Mouse (Mus musculus): Measurements from ENCODE around the gene Ociad1. TPM values are rescaled to one million over a fixed set of nuclear protein-coding genes. Genes with fewer than 3 reads are reported as not detected.
"Not testable (repeated sequence)": the region's sequence is repeated elsewhere in the genome, so short reads cannot be mapped to it uniquely, and the experiment has no call there.

Gene Ociad1
- polyA plus RNA-seq, 1 experiment from 2014 or later = 138 TPM

DNA sequence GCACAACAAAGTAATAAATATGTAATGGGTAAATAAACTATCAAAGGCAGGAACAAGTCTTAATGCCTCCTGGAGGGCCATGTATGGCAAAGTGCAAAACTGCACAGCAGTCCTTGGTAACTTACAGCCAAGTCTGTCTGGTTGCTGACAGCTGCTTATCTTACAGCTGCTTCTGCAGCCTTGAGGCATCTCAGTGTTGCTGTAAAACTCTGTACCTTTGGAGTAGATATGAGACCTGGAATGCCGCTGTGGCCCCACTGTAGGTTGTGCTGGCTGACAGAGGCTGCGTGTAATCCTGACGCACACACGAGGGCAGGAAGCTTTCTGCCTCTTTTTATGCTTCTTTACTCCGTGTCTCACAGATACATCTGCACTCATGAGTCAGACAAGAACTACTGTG, 18.9 kb downstream of the Ociad1 start:
- no peaks in the 10 kb centered on the region for H3K9me3 ChIP-seq (ENCODE audit: control insufficient read depth, low read depth, low read length)
- WGBS = 93% methylated on average over 5 of the region's 5 CpGs
- peaks cover 67% of the 10 kb centered on the region for H3K36me3 ChIP-seq (ENCODE audit: control insufficient read depth, insufficient read depth, low read length)
- H3K27ac ChIP-seq (ENCODE audit: low read length) = no peak overlapping the region
- no peak overlapping the region for H3K9ac ChIP-seq (replicated peaks; ENCODE audit: low read depth, low read length)
- H3K4me1 ChIP-seq (ENCODE audit: control insufficient read depth, insufficient read depth, low read length) = no peaks in the 10 kb centered on the region
- H3K27me3 ChIP-seq (ENCODE audit: control insufficient read depth, insufficient read depth, low read length) = no peaks in the 10 kb centered on the region
- no peak overlapping the region for H3K4me3 ChIP-seq (ENCODE audit: low read depth, low read length)
- peak; percentile 42; the same call in 1 of the 2 replicates for ATAC-seq (ENCODE audit: insufficient number of reproducible peaks, insufficient read depth, low FRiP score, low read depth)
- no peak overlapping the region for H3K4me2 ChIP-seq (replicated peaks; ENCODE audit: low read depth, low read length)

GRCm38 (mm10) chr5:73313591-73313990, 21.0 kb downstream of the Ociad1 start:
- Histone ChIP-seq H3K36me3 (ENCODE audit: control insufficient read depth, insufficient read depth, low read length) (peaks cover 52% of the 10 kb centered on the region), H3K9ac (replicated peaks; ENCODE audit: low read depth, low read length) (no peak overlapping the region), H3K27me3 (ENCODE audit: control insufficient read depth, insufficient read depth, low read length) (no peaks in the 10 kb centered on the region), H3K4me3 (ENCODE audit: low read depth, low read length) (no peak overlapping the region), H3K4me1 (ENCODE audit: control insufficient read depth, insufficient read depth, low read length) (no peaks in the 10 kb centered on the region), H3K27ac (ENCODE audit: low read length) (no peak overlapping the region), H3K4me2 (replicated peaks; ENCODE audit: low read depth, low read length) (no peak overlapping the region), H3K9me3 (ENCODE audit: control insufficient read depth, low read depth, low read length) (no peaks in the 10 kb centered on the region)
- 88% methylated on average over 10 of the region's 10 CpGs for WGBS
- ATAC-seq (ENCODE audit: insufficient number of reproducible peaks, insufficient read depth, low FRiP score, low read depth) = no peak

DNA sequence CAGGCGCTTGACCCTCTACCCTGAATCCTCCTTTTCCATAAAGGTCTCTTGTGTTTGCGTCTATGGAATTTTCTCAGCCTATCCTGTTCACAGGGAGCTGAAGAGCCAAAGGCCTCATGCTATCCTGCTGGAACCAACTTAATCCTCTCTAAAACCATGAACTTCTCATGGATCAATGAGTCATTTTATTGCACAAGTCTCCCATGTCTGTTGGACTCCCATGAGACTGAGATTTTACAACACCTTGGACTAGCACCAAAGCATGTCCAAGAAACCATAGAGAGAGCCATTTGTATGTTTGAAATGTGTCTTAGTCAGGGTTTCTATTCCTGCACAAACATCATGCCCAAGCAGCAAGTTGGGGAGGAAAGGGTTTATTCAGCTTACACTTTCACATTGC, 22.1 kb downstream of the Ociad1 start:
- Histone ChIP-seq H3K27ac (ENCODE audit: low read length) (no peak overlapping the region), H3K4me3 (ENCODE audit: low read depth, low read length) (no peak overlapping the region), H3K4me1 (ENCODE audit: control insufficient read depth, insufficient read depth, low read length) (no peaks in the 10 kb centered on the region), H3K9me3 (ENCODE audit: control insufficient read depth, low read depth, low read length) (no peaks in the 10 kb centered on the region), H3K36me3 (ENCODE audit: control insufficient read depth, insufficient read depth, low read length) (peaks cover 49% of the 10 kb centered on the region), H3K9ac (replicated peaks; ENCODE audit: low read depth, low read length) (no peak overlapping the region), H3K4me2 (replicated peaks; ENCODE audit: low read depth, low read length) (no peak overlapping the region), H3K27me3 (ENCODE audit: control insufficient read depth, insufficient read depth, low read length) (no peaks in the 10 kb centered on the region)
- ATAC-seq (ENCODE audit: insufficient number of reproducible peaks, insufficient read depth, low FRiP score, low read depth) = no peak
- 96% methylated on average over 2 of the region's 2 CpGs for WGBS

GRCm38 (mm10) chr5:73319306-73319705, 26.7 kb downstream of the Ociad1 start:
- 92% methylated on average over 5 of the region's 5 CpGs for WGBS
- H3K36me3 ChIP-seq (ENCODE audit: control insufficient read depth, insufficient read depth, low read length) = peaks cover 16% of the 10 kb centered on the region
- no peak overlapping the region for H3K9ac ChIP-seq (replicated peaks; ENCODE audit: low read depth, low read length)
- H3K4me3 ChIP-seq (ENCODE audit: low read depth, low read length) = no peak overlapping the region
- no peaks in the 10 kb centered on the region for H3K9me3 ChIP-seq (ENCODE audit: control insufficient read depth, low read depth, low read length)
- ATAC-seq (ENCODE audit: insufficient number of reproducible peaks, insufficient read depth, low FRiP score, low read depth) = no peak
- H3K4me1 ChIP-seq (ENCODE audit: control insufficient read depth, insufficient read depth, low read length) = no peaks in the 10 kb centered on the region
- H3K27ac ChIP-seq (ENCODE audit: low read length) = no peak overlapping the region
- H3K27me3 ChIP-seq (ENCODE audit: control insufficient read depth, insufficient read depth, low read length) = no peaks in the 10 kb centered on the region
- H3K4me2 ChIP-seq (replicated peaks; ENCODE audit: low read depth, low read length) = no peak overlapping the region

DNA sequence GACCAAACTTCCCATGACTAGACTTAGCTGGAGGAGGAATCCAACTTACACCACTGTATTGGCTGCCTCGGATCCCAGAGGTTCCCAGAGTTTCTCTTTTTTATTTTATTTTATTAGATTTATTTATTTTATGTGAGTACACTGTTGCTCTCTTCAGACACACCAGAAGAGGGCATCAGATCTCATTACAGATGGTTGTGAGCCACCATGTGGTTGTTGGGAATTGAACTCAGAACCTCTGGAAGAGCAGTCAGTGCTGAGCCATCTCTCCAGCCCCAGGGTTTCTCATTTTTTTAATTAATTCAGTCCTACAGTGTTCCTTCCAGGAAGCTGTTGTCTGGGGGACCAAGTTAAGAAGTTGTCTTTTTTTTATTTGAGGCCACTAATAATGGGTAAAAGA, 30.1 kb downstream of the Ociad1 start:
- ATAC-seq (ENCODE audit: insufficient number of reproducible peaks, insufficient read depth, low FRiP score, low read depth); H3K4me3 ChIP-seq (ENCODE audit: low read depth, low read length); H3K4me1 ChIP-seq (ENCODE audit: control insufficient read depth, insufficient read depth, low read length); H3K27ac ChIP-seq (ENCODE audit: low read length); H3K4me2 ChIP-seq (replicated peaks; ENCODE audit: low read depth, low read length); H3K9ac ChIP-seq (replicated peaks; ENCODE audit: low read depth, low read length); H3K36me3 ChIP-seq (ENCODE audit: control insufficient read depth, insufficient read depth, low read length); H3K27me3 ChIP-seq (ENCODE audit: control insufficient read depth, insufficient read depth, low read length); H3K9me3 ChIP-seq (ENCODE audit: control insufficient read depth, low read depth, low read length): not testable (repeated sequence)
- 87% methylated on average over 1 of the region's 1 CpGs for WGBS

DNA sequence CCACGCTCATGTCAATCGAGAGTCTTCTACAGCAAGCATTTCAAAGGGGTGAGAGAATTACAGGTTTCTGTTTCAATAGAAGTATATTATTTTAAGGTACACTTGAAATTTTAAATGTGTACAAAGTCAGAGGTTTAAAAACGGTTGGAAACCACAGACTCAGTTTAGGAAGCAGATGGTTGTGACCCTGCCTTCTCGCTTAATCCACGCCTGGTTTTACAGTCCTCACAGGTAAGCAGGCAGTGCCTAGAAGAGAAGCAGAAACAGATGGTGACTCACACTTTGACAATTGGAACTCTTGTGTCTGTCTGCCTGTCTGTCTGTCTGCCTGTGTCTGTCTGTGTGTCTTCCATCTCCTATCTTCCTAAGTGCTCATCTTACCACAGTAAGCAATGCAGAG, 31.0 kb downstream of the Ociad1 start:
- H3K36me3 ChIP-seq (ENCODE audit: control insufficient read depth, insufficient read depth, low read length) = no peaks in the 10 kb centered on the region
- H3K9me3 ChIP-seq (ENCODE audit: control insufficient read depth, low read depth, low read length) = no peaks in the 10 kb centered on the region
- 79% methylated on average over 5 of the region's 5 CpGs for WGBS
- no peak overlapping the region for H3K4me3 ChIP-seq (ENCODE audit: low read depth, low read length)
- ATAC-seq (ENCODE audit: insufficient number of reproducible peaks, insufficient read depth, low FRiP score, low read depth) = no peak
- no peak overlapping the region for H3K27ac ChIP-seq (ENCODE audit: low read length)
- H3K27me3 ChIP-seq (ENCODE audit: control insufficient read depth, insufficient read depth, low read length) = no peaks in the 10 kb centered on the region
- no peak overlapping the region for H3K4me2 ChIP-seq (replicated peaks; ENCODE audit: low read depth, low read length)
- H3K4me1 ChIP-seq (ENCODE audit: control insufficient read depth, insufficient read depth, low read length) = no peaks in the 10 kb centered on the region
- H3K9ac ChIP-seq (replicated peaks; ENCODE audit: low read depth, low read length) = no peak overlapping the region

- no peaks in the 10 kb centered on the region for H3K9me3 ChIP-seq (ENCODE audit: control insufficient read depth, low read depth, low read length)
- no peak overlapping the region for H3K4me3 ChIP-seq (ENCODE audit: low read depth, low read length)
- ATAC-seq (ENCODE audit: insufficient number of reproducible peaks, insufficient read depth, low FRiP score, low read depth) = no peak
- H3K27me3 ChIP-seq (ENCODE audit: control insufficient read depth, insufficient read depth, low read length) = no peaks in the 10 kb centered on the region
- H3K4me1 ChIP-seq (ENCODE audit: control insufficient read depth, insufficient read depth, low read length) = no peaks in the 10 kb centered on the region
- WGBS = 67% methylated on average over 8 of the region's 8 CpGs
- H3K27ac ChIP-seq (ENCODE audit: low read length) = no peak overlapping the region
- no peaks in the 10 kb centered on the region for H3K36me3 ChIP-seq (ENCODE audit: control insufficient read depth, insufficient read depth, low read length)
- H3K9ac ChIP-seq (replicated peaks; ENCODE audit: low read depth, low read length) = no peak overlapping the region
- no peak overlapping the region for H3K4me2 ChIP-seq (replicated peaks; ENCODE audit: low read depth, low read length)
These were observed 32.1 kb downstream of the Ociad1 start for GRCm38 (mm10) chr5:73324526-73325170.

GRCm38 (mm10) chr5:73331002-73331401, 38.4 kb downstream of the Ociad1 start:
- no peak overlapping the region for H3K4me2 ChIP-seq (replicated peaks; ENCODE audit: low read depth, low read length)
- no peaks in the 10 kb centered on the region for H3K4me1 ChIP-seq (ENCODE audit: control insufficient read depth, insufficient read depth, low read length)
- WGBS = 16% methylated on average over 4 of the region's 4 CpGs
- no peaks in the 10 kb centered on the region for H3K27me3 ChIP-seq (ENCODE audit: control insufficient read depth, insufficient read depth, low read length)
- no peak overlapping the region for H3K27ac ChIP-seq (ENCODE audit: low read length)
- H3K4me3 ChIP-seq (ENCODE audit: low read depth, low read length) = no peak overlapping the region
- no peaks in the 10 kb centered on the region for H3K9me3 ChIP-seq (ENCODE audit: control insufficient read depth, low read depth, low read length)
- H3K9ac ChIP-seq (replicated peaks; ENCODE audit: low read depth, low read length) = no peak overlapping the region
- no peaks in the 10 kb centered on the region for H3K36me3 ChIP-seq (ENCODE audit: control insufficient read depth, insufficient read depth, low read length)
- no peak for ATAC-seq (ENCODE audit: insufficient number of reproducible peaks, insufficient read depth, low FRiP score, low read depth)

DNA sequence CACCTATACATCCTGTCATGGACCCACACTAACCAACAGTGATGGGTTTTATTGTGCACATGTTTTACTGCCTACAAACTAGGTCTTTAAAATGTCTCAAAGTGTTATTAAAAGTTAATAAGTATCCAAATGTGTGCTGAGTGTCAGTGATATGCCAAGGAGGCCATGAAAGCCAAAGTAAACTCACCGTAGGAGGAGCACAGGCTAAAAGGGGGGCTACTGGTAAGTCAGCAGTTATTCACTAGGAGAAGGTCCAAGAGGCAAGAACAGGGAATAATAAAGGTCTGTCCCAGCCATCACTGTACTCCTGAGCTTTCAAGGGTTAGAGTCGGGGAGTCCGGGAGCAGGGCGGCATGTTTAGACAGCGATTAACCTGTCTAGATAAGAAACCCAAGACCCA, 43.9 kb downstream of the Ociad1 start:
- Histone ChIP-seq H3K36me3 (ENCODE audit: control insufficient read depth, insufficient read depth, low read length) (no peaks in the 10 kb centered on the region), H3K27me3 (ENCODE audit: control insufficient read depth, insufficient read depth, low read length) (no peaks in the 10 kb centered on the region), H3K27ac (ENCODE audit: low read length) (no peak overlapping the region), H3K9me3 (ENCODE audit: control insufficient read depth, low read depth, low read length) (no peaks in the 10 kb centered on the region), H3K9ac (replicated peaks; ENCODE audit: low read depth, low read length) (no peak overlapping the region), H3K4me1 (ENCODE audit: control insufficient read depth, insufficient read depth, low read length) (0 out of 2 replicates have a peak, but pooled peaks cover 2% of the 10 kb centered on the region), H3K4me3 (ENCODE audit: low read depth, low read length) (no peak overlapping the region), H3K4me2 (replicated peaks; ENCODE audit: low read depth, low read length) (no peak overlapping the region)
- ATAC-seq (ENCODE audit: insufficient number of reproducible peaks, insufficient read depth, low FRiP score, low read depth) = peak; percentile 57
- 33% methylated on average over 5 of the region's 5 CpGs for WGBS
